Mouse (Mus musculus): ENCODE results near the gene Atp12a. TPM values are rescaled to one million over a fixed set of nuclear protein-coding genes. Genes with fewer than 3 reads are reported as not detected.

Atp12a gene
- polyA plus RNA-seq (2015; fragmentation: Nextera tagmentation; extraction: Ambion mirVana) = 1.5 and 1.9 TPM in 2 replicates

- H3K9me3 ChIP-seq = no peaks in the 10 kb centered on the region
- H3K4me2 ChIP-seq = peak within 1 kb of the TSS; percentile 91
- no peaks in the 10 kb centered on the region for H3K36me3 ChIP-seq
- ATAC-seq (ENCODE audit: borderline replicate concordance, extremely low read depth, low FRiP score, low TSS enrichment) = peak; percentile 19; the same call in 1 of the 2 replicates
- H3K9ac ChIP-seq = peak within 1 kb of the TSS; percentile 40
- peak within 1 kb of the TSS; percentile 41; the same call in 1 of the 2 replicates for H3K27ac ChIP-seq
- under 1% methylated on average over 48 of the region's 48 CpGs for WGBS
- peak within 1 kb of the TSS; percentile 52 for H3K4me3 ChIP-seq
- peaks cover 32% of the 10 kb centered on the region for H3K4me1 ChIP-seq
- H3K27me3 ChIP-seq = peaks cover 29% of the 10 kb centered on the region
These were observed at the start of gene Atp12a for GRCm38 (mm10) chr14:56364711-56365237. Atp12a (plus strand) TSS chr14:56365068.

- 22% methylated on average over 7 of the region's 7 CpGs for WGBS
These were observed 49.3 kb upstream of the Atp12a start for GRCm38 (mm10) chr14:56315519-56315918.

GRCm38 (mm10) chr14:56316333-56316732 is 48.5 kb upstream of the Atp12a start:
- Histone ChIP-seq H3K27ac (no peak overlapping the region), H3K4me2 (no peak overlapping the region), H3K4me1 (peaks cover 13% of the 10 kb centered on the region), H3K4me3 (no peak overlapping the region), H3K9me3 (no peaks in the 10 kb centered on the region), H3K36me3 (no peaks in the 10 kb centered on the region), H3K27me3 (no peaks in the 10 kb centered on the region), H3K9ac (no peak overlapping the region)
- ATAC-seq (ENCODE audit: borderline replicate concordance, extremely low read depth, low FRiP score, low TSS enrichment) = no peak
- whole genome bisulfite sequencing = 88% methylated on average over 4 of the region's 4 CpGs

More at GRCm38 (mm10) chr14:56315519-56315918, 49.3 kb upstream of the Atp12a start:
- Histone ChIP-seq H3K4me3 (no peak overlapping the region), H3K9me3 (no peaks in the 10 kb centered on the region), H3K27me3 (no peaks in the 10 kb centered on the region), H3K4me2 (no peak overlapping the region), H3K9ac (no peak overlapping the region), H3K36me3 (no peaks in the 10 kb centered on the region), H3K4me1 (peaks cover 13% of the 10 kb centered on the region), H3K27ac (no peak overlapping the region)
- no peak for ATAC-seq (ENCODE audit: borderline replicate concordance, extremely low read depth, low FRiP score, low TSS enrichment)

- Histone ChIP-seq H3K9me3 (no peaks in the 10 kb centered on the region), H3K4me1 (no peaks in the 10 kb centered on the region), H3K9ac (no peak overlapping the region), H3K36me3 (no peaks in the 10 kb centered on the region), H3K27ac (no peak overlapping the region), H3K4me2 (no peak overlapping the region), H3K4me3 (no peak overlapping the region), H3K27me3 (no peaks in the 10 kb centered on the region)
- 84% methylated on average over 1 of the region's 1 CpGs for WGBS
- ATAC-seq (ENCODE audit: borderline replicate concordance, extremely low read depth, low FRiP score, low TSS enrichment) = no peak
These were observed 41.9 kb upstream of the Atp12a start for GRCm38 (mm10) chr14:56322982-56323381.

GRCm38 (mm10) chr14:56325038-56325437 is 39.8 kb upstream of the Atp12a start:
- no peak overlapping the region for H3K4me3 ChIP-seq
- no peak for ATAC-seq (ENCODE audit: borderline replicate concordance, extremely low read depth, low FRiP score, low TSS enrichment)
- H3K9ac ChIP-seq = no peak overlapping the region
- H3K4me1 ChIP-seq = no peaks in the 10 kb centered on the region
- no peak overlapping the region for H3K27ac ChIP-seq
- H3K27me3 ChIP-seq = no peaks in the 10 kb centered on the region
- H3K36me3 ChIP-seq = no peaks in the 10 kb centered on the region
- H3K4me2 ChIP-seq = no peak overlapping the region
- no peaks in the 10 kb centered on the region for H3K9me3 ChIP-seq

GRCm38 (mm10) chr14:56333700-56334099 is 31.2 kb upstream of the Atp12a start:
- H3K36me3 ChIP-seq = no peaks in the 10 kb centered on the region
- ATAC-seq (ENCODE audit: borderline replicate concordance, extremely low read depth, low FRiP score, low TSS enrichment) = no peak

GRCm38 (mm10) chr14:56334437-56334836 is 30.4 kb upstream of the Atp12a start:
- Histone ChIP-seq H3K4me3 (no peak overlapping the region), H3K36me3 (no peaks in the 10 kb centered on the region), H3K9ac (no peak overlapping the region), H3K27me3 (no peaks in the 10 kb centered on the region), H3K4me2 (no peak overlapping the region), H3K27ac (no peak overlapping the region), H3K9me3 (no peaks in the 10 kb centered on the region), H3K4me1 (peaks cover 12% of the 10 kb centered on the region; the same call in 1 of the 2 replicates)
- no peak for ATAC-seq (ENCODE audit: borderline replicate concordance, extremely low read depth, low FRiP score, low TSS enrichment)
- WGBS = 89% methylated on average over 5 of the region's 5 CpGs

More at GRCm38 (mm10) chr14:56333700-56334099, 31.2 kb upstream of the Atp12a start:
- Histone ChIP-seq H3K4me2 (no peak overlapping the region), H3K27ac (no peak overlapping the region), H3K27me3 (no peaks in the 10 kb centered on the region), H3K9me3 (no peaks in the 10 kb centered on the region), H3K4me3 (no peak overlapping the region), H3K4me1 (peaks cover 12% of the 10 kb centered on the region; the same call in 1 of the 2 replicates), H3K9ac (no peak overlapping the region)

GRCm38 (mm10) chr14:56336032-56336431 is 28.8 kb upstream of the Atp12a start:
- Histone ChIP-seq H3K9me3 (no peaks in the 10 kb centered on the region), H3K27ac (no peak overlapping the region), H3K4me2 (no peak overlapping the region), H3K27me3 (no peaks in the 10 kb centered on the region), H3K9ac (no peak overlapping the region), H3K4me3 (no peak overlapping the region), H3K36me3 (no peaks in the 10 kb centered on the region), H3K4me1 (peaks cover 12% of the 10 kb centered on the region; the same call in 1 of the 2 replicates)
- WGBS = 85% methylated on average over 10 of the region's 10 CpGs
- ATAC-seq (ENCODE audit: borderline replicate concordance, extremely low read depth, low FRiP score, low TSS enrichment) = no peak

GRCm38 (mm10) chr14:56337075-56337474 is 27.8 kb upstream of the Atp12a start:
- H3K9me3 ChIP-seq = no peaks in the 10 kb centered on the region
- H3K4me3 ChIP-seq = no peak overlapping the region
- H3K27ac ChIP-seq = no peak overlapping the region
- H3K4me2 ChIP-seq = no peak overlapping the region
- 30% methylated on average over 9 of the region's 9 CpGs for WGBS
- peaks cover 12% of the 10 kb centered on the region; the same call in 1 of the 2 replicates for H3K4me1 ChIP-seq
- no peak overlapping the region for H3K9ac ChIP-seq
- H3K36me3 ChIP-seq = no peaks in the 10 kb centered on the region
- no peaks in the 10 kb centered on the region for H3K27me3 ChIP-seq
- no peak for ATAC-seq (ENCODE audit: borderline replicate concordance, extremely low read depth, low FRiP score, low TSS enrichment)

- Histone ChIP-seq H3K27me3 (no peaks in the 10 kb centered on the region), H3K27ac (no peak overlapping the region), H3K4me2 (no peak overlapping the region), H3K9ac (no peak overlapping the region), H3K9me3 (no peaks in the 10 kb centered on the region), H3K36me3 (no peaks in the 10 kb centered on the region), H3K4me3 (no peak overlapping the region), H3K4me1 (peaks cover 12% of the 10 kb centered on the region; the same call in 1 of the 2 replicates)
- WGBS = 47% methylated on average over 2 of the region's 2 CpGs
- no peak for ATAC-seq (ENCODE audit: borderline replicate concordance, extremely low read depth, low FRiP score, low TSS enrichment)
These were observed 27.2 kb upstream of the Atp12a start for GRCm38 (mm10) chr14:56337696-56338095.

- H3K9ac ChIP-seq = no peak overlapping the region
- H3K4me2 ChIP-seq = no peak overlapping the region
- peaks cover 12% of the 10 kb centered on the region; the same call in 1 of the 2 replicates for H3K4me1 ChIP-seq
- H3K27me3 ChIP-seq = no peaks in the 10 kb centered on the region
- 62% methylated on average over 7 of the region's 7 CpGs for WGBS
- H3K9me3 ChIP-seq = no peaks in the 10 kb centered on the region
- ATAC-seq (ENCODE audit: borderline replicate concordance, extremely low read depth, low FRiP score, low TSS enrichment) = no peak
- H3K4me3 ChIP-seq = no peak overlapping the region
- H3K36me3 ChIP-seq = no peaks in the 10 kb centered on the region
- H3K27ac ChIP-seq = no peak overlapping the region
These were observed 25.9 kb upstream of the Atp12a start for GRCm38 (mm10) chr14:56338882-56339442.

GRCm38 (mm10) chr14:56348704-56349103 is 16.2 kb upstream of the Atp12a start:
- Histone ChIP-seq H3K27ac (no peak overlapping the region), H3K27me3 (no peaks in the 10 kb centered on the region), H3K36me3 (no peaks in the 10 kb centered on the region), H3K4me2 (no peak overlapping the region), H3K9ac (no peak overlapping the region), H3K9me3 (no peaks in the 10 kb centered on the region), H3K4me3 (no peak overlapping the region), H3K4me1 (0 out of 2 replicates have a peak, but pooled peaks cover 2% of the 10 kb centered on the region)
- WGBS = 64% methylated on average over 3 of the region's 3 CpGs
- ATAC-seq (ENCODE audit: borderline replicate concordance, extremely low read depth, low FRiP score, low TSS enrichment) = no peak
